Mouse (Mus musculus) layer of hippocampus, adult 2 months (tissue): ENCODE measurements around the gene Bhlha15. TPM values are rescaled to one million over a fixed set of nuclear protein-coding genes. Genes with fewer than 3 reads are reported as not detected.

Experiments used
- DNase-seq, 2 experiments: peaks; one replicate each; pipeline ENCODE4 v3.0.0; 2022; ENCODE audit warnings: low spot score in 2 of 2
- H3K27ac ChIP-seq: fragments of 200-600 bp; 2 replicates; pipeline ENCODE4 v1.8.1; 2022
- H3K4me3 ChIP-seq: fragments of 200-600 bp; 2 replicates; pipeline ENCODE4 v1.8.1; 2022; ENCODE audit warnings: mild to moderate bottlenecking
- CTCF ChIP-seq: fragments of 200-600 bp; conservative IDR thresholded peaks from 2 replicates; pipeline ENCODE4 v1.8.1; 2022; ENCODE audit warnings: antibody characterized with exemption, mild to moderate bottlenecking, moderate library complexity
- total RNA-seq, 2 experiments: library from RNA; stranded (reverse); gene quantifications; 2 replicates each; pipeline ENCODE4 v1.2.3; 2021

Bhlha15 gene
- total RNA-seq, 2 experiments from 2014 or later = 0.20 to 0.22 TPM

- no peak for DNase-seq
- no peak overlapping the region for H3K27ac ChIP-seq
- no peak overlapping the region for H3K4me3 ChIP-seq
- TF ChIP-seq CTCF = no peak
Measured at GRCm38 (mm10) chr5:144178216-144178615, 11.9 kb upstream of the Bhlha15 start.

DNA sequence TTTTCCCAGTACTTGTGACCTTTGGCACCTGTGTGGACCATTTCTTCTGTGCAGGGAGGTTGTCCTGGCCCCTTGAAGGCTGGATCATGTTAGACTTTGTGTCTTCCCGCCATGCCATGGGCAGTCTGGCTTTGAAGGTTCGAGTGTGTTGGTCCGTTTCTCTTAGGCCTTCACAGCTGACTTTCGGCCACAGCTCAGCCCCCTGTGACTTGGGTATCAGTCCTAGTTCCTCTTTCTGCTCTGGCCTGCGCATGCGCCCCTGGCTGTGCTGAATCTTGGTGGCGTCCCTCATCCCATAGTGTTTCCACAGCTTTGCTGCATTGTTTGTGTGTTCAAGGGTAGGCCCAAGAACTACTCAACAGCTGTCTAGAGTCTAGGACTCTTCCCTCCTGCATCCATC is 8.8 kb upstream of the Bhlha15 start:
- Histone ChIP-seq H3K27ac (no peak overlapping the region), H3K4me3 (no peak overlapping the region)
- DNase-seq = no peak
- no peak for TF ChIP-seq CTCF

GRCm38 (mm10) chr5:144182542-144183247 is 7.4 kb upstream of the Bhlha15 start:
- Histone ChIP-seq H3K27ac (no peak overlapping the region), H3K4me3 (no peak overlapping the region)
- DNase-seq = no peak
- no peak for TF ChIP-seq CTCF

GRCm38 (mm10) chr5:144183248-144183559 is 6.9 kb upstream of the Bhlha15 start:
- Histone ChIP-seq H3K27ac (no peak overlapping the region), H3K4me3 (no peak overlapping the region)
- no peak for TF ChIP-seq CTCF
- DNase-seq = no peak

GRCm38 (mm10) chr5:144183647-144184335 is 6.3 kb upstream of the Bhlha15 start:
- H3K27ac ChIP-seq = no peak overlapping the region
- no peak for TF ChIP-seq CTCF
- no peak overlapping the region for H3K4me3 ChIP-seq
- no peak for DNase-seq

- TF ChIP-seq CTCF = no peak
- H3K4me3 ChIP-seq = no peak overlapping the region
- DNase-seq = no peak
- no peak overlapping the region for H3K27ac ChIP-seq
Measured at GRCm38 (mm10) chr5:144184350-144185045, 5.6 kb upstream of the Bhlha15 start.

- Histone ChIP-seq H3K4me3 (no peak overlapping the region), H3K27ac (no peak overlapping the region)
- DNase-seq = no peak
- no peak for TF ChIP-seq CTCF
Measured at GRCm38 (mm10) chr5:144188422-144188821, 1.7 kb upstream of the Bhlha15 start.

DNA sequence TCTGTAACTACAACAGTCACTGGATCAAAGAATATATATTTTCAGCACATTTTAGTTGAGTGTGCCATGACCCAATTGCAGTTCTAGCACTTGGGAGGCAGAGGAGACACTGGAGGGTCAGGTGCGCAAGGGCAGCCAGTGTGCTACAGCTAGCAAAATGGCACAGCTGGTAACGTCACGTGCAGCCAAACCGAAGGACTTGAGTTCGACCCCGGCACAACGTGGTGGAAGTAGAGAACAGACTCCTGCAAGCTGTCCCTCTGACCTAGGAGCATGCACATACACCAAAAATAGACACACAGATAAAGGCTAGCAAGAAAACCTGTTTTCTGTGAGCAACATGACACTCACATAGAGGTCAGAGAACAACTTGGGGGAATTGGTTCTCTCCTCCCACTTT is 759 bp upstream of the Bhlha15 start:
- TF ChIP-seq CTCF = no peak
- DNase-seq = no peak

DNA sequence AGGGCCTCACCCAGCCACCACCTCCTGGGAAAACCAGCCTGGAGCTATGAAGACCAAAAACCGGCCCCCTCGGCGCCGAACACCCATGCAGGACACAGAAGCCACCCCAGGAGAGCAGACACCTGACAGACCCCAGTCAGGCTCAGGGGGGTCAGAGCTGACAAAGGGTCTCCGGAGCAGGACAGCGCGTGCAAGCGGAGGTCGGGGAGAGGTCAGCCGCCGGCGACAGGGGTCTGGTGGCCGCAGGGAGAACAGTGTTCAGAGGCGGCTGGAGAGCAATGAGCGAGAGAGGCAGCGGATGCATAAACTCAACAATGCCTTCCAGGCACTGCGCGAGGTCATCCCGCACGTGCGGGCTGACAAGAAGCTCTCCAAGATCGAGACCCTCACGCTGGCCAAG is 940 bp downstream of the Bhlha15 start:
- Histone ChIP-seq H3K4me3 (no peak overlapping the region), H3K27ac (no peak overlapping the region)
- TF ChIP-seq CTCF = no peak
- DNase-seq = no peak

More for the DNA sequence above, 759 bp upstream of the Bhlha15 start:
- Histone ChIP-seq H3K27ac (no peak overlapping the region), H3K4me3 (no peak overlapping the region)

- DNase-seq = no peak
- no peak for TF ChIP-seq CTCF
- Histone ChIP-seq H3K27ac (no peak overlapping the region), H3K4me3 (no peak overlapping the region)
Measured at GRCm38 (mm10) chr5:144192673-144193072, 2.6 kb downstream of the Bhlha15 start.

GRCm38 (mm10) chr5:144194416-144194815 is 4.3 kb downstream of the Bhlha15 start:
- no peak for TF ChIP-seq CTCF
- no peak overlapping the region for H3K4me3 ChIP-seq
- DNase-seq = no peak
- no peak overlapping the region for H3K27ac ChIP-seq

GRCm38 (mm10) chr5:144195567-144195966 is 5.5 kb downstream of the Bhlha15 start:
- no peak overlapping the region for H3K27ac ChIP-seq
- DNase-seq = no peak
- no peak for TF ChIP-seq CTCF
- H3K4me3 ChIP-seq = no peak overlapping the region

DNA sequence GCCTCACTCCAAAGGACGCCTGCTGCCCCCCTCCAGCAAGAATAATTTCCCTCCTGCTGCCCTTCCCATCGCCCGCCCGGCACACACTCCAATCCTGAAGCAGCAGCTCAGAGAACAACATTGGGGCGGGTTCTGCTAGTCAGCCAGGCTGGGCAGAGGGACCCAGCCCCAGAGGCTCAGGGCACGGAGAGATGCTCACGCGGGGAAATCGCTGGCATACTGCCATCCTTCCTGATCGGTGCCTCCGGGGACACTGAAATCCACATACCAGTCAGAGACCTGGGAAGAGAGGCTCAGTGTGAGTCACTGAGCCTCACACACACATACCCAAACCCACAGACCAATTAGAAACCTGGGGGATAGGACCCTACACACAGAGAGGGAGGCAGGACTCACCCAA is 10.5 kb downstream of the Bhlha15 start:
- no peak overlapping the region for H3K27ac ChIP-seq
- TF ChIP-seq CTCF = no peak
- DNase-seq = no peak
- H3K4me3 ChIP-seq = no peak overlapping the region
